Mouse (Mus musculus): ENCODE data around the gene Svs3a.
"Not testable (repeated sequence)": the region's sequence is repeated elsewhere in the genome, so short reads cannot be mapped to it uniquely, and the experiment has no call there.

The Svs3a gene

DNA sequence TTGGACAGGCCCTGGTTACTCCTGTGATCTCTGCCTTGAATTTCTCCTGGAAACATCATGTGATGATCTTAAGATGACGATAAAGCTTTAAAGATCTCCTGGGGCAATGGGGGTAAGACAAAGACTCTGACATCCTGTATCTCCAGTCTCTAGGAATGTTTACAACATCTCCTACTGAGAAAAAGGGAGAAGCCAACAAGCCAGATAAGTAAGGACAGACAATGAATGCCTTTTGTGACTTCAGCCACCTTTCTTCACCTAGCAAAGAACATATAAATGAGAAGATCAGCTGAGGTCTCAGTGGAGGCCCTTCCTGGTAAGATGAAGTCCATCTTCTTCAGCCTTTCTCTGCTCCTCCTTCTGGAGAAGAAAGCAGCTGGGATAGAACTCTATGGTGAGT lies at the start of gene Svs3a:
Gene Svs3a, plus strand, starts transcription at position 301 of the 400 bp plus-strand sequence.
- DNase-seq (ENCODE audit: low spot score in 2 of 2): not testable (repeated sequence)

DNA sequence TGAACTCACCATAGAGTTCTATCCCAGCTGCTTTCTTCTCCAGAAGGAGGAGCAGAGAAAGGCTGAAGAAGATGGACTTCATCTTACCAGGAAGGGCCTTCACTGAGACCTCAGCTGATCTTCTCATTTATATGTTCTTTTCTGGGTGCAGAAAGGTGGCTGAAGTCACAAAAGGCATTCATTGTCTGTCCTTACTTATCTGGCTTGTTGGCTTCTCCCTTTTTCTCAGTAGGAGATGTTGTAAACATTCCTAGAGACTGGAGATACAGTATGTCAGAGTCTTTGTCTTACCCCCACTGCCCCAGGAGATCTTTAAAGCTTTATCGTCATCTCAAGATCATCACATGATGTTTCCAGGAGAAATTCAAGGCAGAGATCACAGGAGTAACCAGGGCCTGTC lies 32.5 kb upstream of the Svs3a start, which contains the start of gene Svs3b:
Gene Svs3b, minus strand, starts transcription at position 101 of the 400 bp plus-strand sequence.
- DNase-seq (ENCODE audit: low spot score in 2 of 2): not testable (repeated sequence)

DNA sequence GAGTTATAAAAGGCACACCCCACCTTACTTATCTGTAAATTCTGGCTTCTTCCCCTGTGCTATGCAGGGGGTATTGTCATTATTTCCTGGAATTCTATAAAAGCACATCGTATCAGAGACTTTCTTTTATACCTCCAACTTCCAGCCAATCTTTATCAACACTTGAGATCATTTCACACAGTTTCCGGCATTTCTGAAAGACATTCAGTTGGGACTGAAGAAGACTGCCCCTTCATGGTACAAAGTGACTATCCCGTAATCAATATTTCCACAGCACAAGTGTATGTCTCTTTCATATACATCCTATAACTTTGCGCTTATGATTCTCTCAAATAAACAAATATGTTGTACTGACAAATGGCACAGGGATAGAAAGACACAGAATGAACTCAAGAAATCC lies 10.7 kb upstream of the Svs3a start, which contains the start of gene Svs4:
Gene Svs4, minus strand, starts transcription at position 101 of the 400 bp plus-strand sequence.
- DNase-seq (ENCODE audit: low spot score in 2 of 2): no peak

DNA sequence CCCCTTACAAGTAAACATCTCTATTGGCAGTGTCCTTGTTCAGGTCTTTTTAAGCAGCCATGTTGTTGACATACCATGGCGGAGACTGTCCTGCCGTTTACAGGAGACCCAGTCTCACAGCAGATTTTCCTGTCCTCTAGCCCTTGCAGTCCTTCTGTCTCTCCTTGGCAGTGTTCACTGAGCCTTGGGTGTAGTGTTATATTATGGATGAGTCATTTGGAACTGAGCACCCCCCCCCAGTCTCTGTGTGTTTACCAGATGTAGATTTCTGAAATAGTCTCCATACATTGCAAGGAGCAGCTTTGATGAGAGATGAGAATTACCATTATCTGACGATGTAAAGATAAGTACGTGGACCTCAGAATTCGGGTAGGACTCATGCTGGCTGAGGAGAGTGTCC lies 23.5 kb downstream of the Svs3a start:
- DNase-seq (ENCODE audit: low spot score in 2 of 2): no peak

DNA sequence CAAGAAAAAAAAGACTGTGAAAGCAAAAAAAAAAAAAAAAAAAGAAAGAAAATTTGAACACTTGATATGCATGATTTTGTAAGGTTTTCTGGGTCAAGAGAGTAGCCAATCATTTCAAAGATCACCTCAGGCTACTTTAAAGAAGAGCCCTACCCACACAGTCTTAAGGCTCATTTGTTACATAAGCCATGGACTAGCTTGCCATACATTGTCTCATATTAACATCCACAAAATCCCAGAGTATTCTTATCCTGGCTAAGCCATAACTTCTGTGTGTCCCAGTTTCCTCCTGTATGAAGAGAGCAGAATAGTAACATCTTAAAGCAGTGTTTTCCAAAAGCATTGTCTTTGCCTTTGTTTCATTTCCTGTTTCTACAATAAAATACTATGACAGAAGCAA lies 26.4 kb downstream of the Svs3a start:
- not testable (repeated sequence) for DNase-seq (ENCODE audit: low spot score in 2 of 2)

DNA sequence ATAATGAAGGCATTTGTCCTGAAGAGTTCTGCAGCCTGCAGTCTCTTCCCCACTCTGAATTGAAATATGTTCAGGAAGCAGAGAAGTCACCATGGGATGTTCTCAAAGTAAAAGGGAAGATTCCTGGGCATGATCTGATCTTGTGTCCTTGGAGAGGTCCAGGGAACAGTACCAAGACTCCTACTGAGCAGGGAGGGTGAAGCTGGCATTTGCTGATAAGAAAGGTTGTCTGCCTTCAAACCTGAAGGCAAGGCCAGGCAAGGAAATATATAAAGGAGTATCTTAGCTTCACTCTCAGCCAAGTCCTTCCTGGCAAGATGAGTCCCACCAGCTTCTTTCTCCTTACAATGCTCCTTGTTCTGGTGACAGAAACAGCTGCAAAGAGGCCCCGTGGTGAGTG lies 27.4 kb downstream of the Svs3a start, which contains the start of gene Svs6:
Gene Svs6, plus strand, starts transcription at position 301 of the 400 bp plus-strand sequence.
- DNase-seq (ENCODE audit: low spot score in 2 of 2): not testable (repeated sequence)

DNA sequence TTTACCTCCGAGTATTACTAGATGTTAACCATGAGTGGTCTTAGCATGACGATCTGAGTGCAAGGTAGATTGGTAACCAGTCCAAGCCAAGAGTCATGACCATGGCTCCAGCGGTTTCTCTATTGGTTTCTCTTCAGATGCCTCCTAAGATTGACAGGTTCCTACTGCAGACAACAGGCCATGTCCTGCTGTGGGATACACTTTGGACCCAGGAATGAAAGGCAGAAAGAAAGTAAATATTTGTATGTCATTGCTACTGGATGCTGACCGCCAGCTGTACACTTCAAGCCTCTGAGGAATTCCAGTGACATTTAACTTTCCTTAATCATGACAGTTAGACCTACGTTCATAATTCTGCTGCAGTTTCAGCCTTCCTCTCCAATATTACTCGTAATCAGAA lies 31.9 kb downstream of the Svs3a start:
- DNase-seq (ENCODE audit: low spot score in 2 of 2): no peak

DNA sequence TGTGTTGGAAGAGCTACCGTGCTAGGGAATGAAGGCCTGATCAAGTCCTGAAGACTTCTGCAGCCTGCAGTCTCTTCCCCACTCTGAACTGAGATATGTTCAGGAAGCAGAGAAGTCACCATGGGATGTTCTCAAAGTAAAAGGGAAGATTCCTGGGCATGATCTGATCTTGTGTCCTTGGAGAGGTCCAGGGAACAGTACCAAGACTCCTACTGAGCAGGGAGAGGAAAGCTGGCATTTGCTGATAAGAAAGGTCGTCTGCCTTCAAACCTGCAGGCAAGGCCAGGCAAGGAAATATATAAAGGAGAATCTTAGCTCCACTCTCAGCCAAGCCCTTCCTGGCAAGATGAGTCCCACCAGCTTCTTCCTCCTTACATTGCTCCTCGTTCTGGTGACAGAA lies 43.4 kb downstream of the Svs3a start, which contains the start of gene Svs5:
Gene Svs5, plus strand, starts transcription at position 301 of the 400 bp plus-strand sequence.
- not testable (repeated sequence) for DNase-seq (ENCODE audit: low spot score in 2 of 2)

Measured in urinary bladder, adult 18-20 months (tissue).